Mouse (Mus musculus) liver, embryonic 14.5 days (tissue): ENCODE measurements around the gene Actn1. TPM values are rescaled to one million over a fixed set of nuclear protein-coding genes. Genes with fewer than 3 reads are reported as not detected.

ENCODE experiments used
- ATAC-seq: fragments of 200-750 bp; cut with Nextera tagmentation; 2 replicates; pipeline ENCODE4 v1.8.0; 2017; ENCODE audit warnings: moderate number of reproducible peaks, mild to moderate bottlenecking, moderate library complexity; ENCODE audit not compliant: insufficient read depth
- DNase-seq, 3 experiments: peaks; one replicate each; pipeline ENCODE4 v3.0.0-alpha.2; 2012 to 2013; ENCODE audit warnings: low read depth in 3 of 3, low spot score in 3 of 3
- H3K27ac ChIP-seq: fragments of 300-500 bp; sonication (generic); 2 replicates; pipeline ENCODE4 v1.5.1; 2014; ENCODE audit warnings: moderate library complexity, mild to moderate bottlenecking, control low read depth, inconsistent platforms
- H3K27me3 ChIP-seq: fragments of 300-500 bp; sonication (generic); 2 replicates; pipeline ENCODE4 v1.6.1; 2014; ENCODE audit warnings: mild to moderate bottlenecking, low read length, moderate library complexity; ENCODE audit not compliant: control insufficient read depth, insufficient read depth
- H3K36me3 ChIP-seq: fragments of 300-500 bp; sonication (generic); replicated peaks from 2 replicates; pipeline ENCODE4 v1.6.1; 2014; ENCODE audit warnings: low read depth; ENCODE audit not compliant: control insufficient read depth, insufficient read depth
- H3K4me1 ChIP-seq, 2 experiments: fragments of 200-500 bp in 1 of 2; fragments of 300-500 bp in 1 of 2; sonication (generic) in 1 of 2; replicated peaks; 2 replicates each; pipeline ENCODE4 v1.6.1; 2012 to 2014; ENCODE audit warnings: antibody characterized with exemption in 1 of 2, inconsistent platforms in 1 of 2, low read length in 1 of 2; ENCODE audit not compliant: control insufficient read depth in 2 of 2, insufficient read depth in 2 of 2
- H3K4me2 ChIP-seq: fragments of 300-500 bp; sonication (generic); 2 replicates; pipeline ENCODE4 v1.6.1; 2014; ENCODE audit warnings: low read depth, mild to moderate bottlenecking, control low read depth, moderate library complexity
- H3K4me3 ChIP-seq, 2 experiments: fragments of 200-500 bp in 1 of 2; fragments of 300-500 bp in 1 of 2; sonication (generic) in 1 of 2; 2 replicates each; pipeline ENCODE4 v1.5.1; 2012 to 2014; ENCODE audit warnings: low read depth in 2 of 2, low read length in 2 of 2, mild to moderate bottlenecking in 2 of 2, control low read depth in 1 of 2, inconsistent platforms in 1 of 2, moderate library complexity in 1 of 2; ENCODE audit not compliant: insufficient read depth in 1 of 2
- H3K9ac ChIP-seq: fragments of 300-500 bp; sonication (generic); replicated peaks from 2 replicates; pipeline ENCODE4 v1.6.1; 2014; ENCODE audit warnings: mild to moderate bottlenecking, control low read depth, moderate library complexity
- H3K9me3 ChIP-seq: fragments of 300-500 bp; sonication (generic); 2 replicates; pipeline ENCODE4 v1.6.1; 2016; ENCODE audit warnings: low read length, mixed read lengths; ENCODE audit not compliant: control insufficient read depth
- CTCF ChIP-seq: IDR thresholded peaks from 2 replicates; pipeline ENCODE4 v1.5.1; 2016; ENCODE audit warnings: antibody characterized with exemption, low read depth, control low read depth
- EP300 ChIP-seq: IDR thresholded peaks from 2 replicates; pipeline ENCODE4 v1.6.1; 2016; ENCODE audit warnings: antibody characterized with exemption, low read depth
- WGBS: fragments of 180-500 bp; shearing (Covaris S2); extraction: QIAGEN DNeasy Blood & Tissue Kit; methylation state at CpG from one replicate; pipeline ENCODE4 v1.1.7; 2014; ENCODE audit not compliant: insufficient replicate concordance; 5-methylcytosine and 5-hydroxymethylcytosine counted together
- polyA plus RNA-seq, 2 experiments: library from polyadenylated mRNA; depleted of rRNA in 1 of 2; stranded (reverse) in 1 of 2; unstranded in 1 of 2; fragments of >200 nt; fragmentation: Nextera tagmentation in 1 of 2; extraction: Ambion mirVana in 1 of 2; gene quantifications; 2 replicates each; pipeline versions ENCODE4 v1.2.1 to v1.2.3; 2012 to 2014

Actn1 gene
- polyA plus RNA-seq, 2 experiments, result 5.6 to 14.0 TPM

GRCm38 (mm10) chr12:80144846-80145245 is 115.3 kb downstream of the Actn1 start:
- ATAC-seq (no peak), DNase-seq (no peak)
- H3K9ac ChIP-seq, result no peak overlapping the region
- no peaks in the 10 kb centered on the region for H3K27me3 ChIP-seq
- WGBS, result 65% methylated on average over 3 of the region's 3 CpGs
- H3K4me2 ChIP-seq, result no peak overlapping the region
- H3K27ac ChIP-seq, result no peak overlapping the region
- no peak overlapping the region for H3K4me3 ChIP-seq
- H3K36me3 ChIP-seq, result no peaks in the 10 kb centered on the region
- TF ChIP-seq EP300, result no peak
- TF ChIP-seq CTCF, result no peak
- peaks cover 0 to 21% of the 10 kb centered on the region in 2 experiments; a peak in 2 of 4 replicates for H3K4me1 ChIP-seq
- no peaks in the 10 kb centered on the region for H3K9me3 ChIP-seq

- H3K36me3 ChIP-seq, result no peaks in the 10 kb centered on the region
- H3K4me1 ChIP-seq, result peaks cover 0 to 20% of the 10 kb centered on the region in 2 experiments; a peak in 2 of 4 replicates
- WGBS, result 16% methylated on average over 7 of the region's 7 CpGs
- no peaks in the 10 kb centered on the region for H3K9me3 ChIP-seq
- ATAC-seq (no peak), DNase-seq (no peak)
- TF ChIP-seq CTCF, result peak; percentile 94
- TF ChIP-seq EP300, result no peak
- H3K4me3 ChIP-seq, result no peak overlapping the region
- no peak overlapping the region for H3K9ac ChIP-seq
- H3K27me3 ChIP-seq, result no peaks in the 10 kb centered on the region
- H3K27ac ChIP-seq, result no peak overlapping the region
- no peak overlapping the region for H3K4me2 ChIP-seq
These were observed 118.7 kb downstream of the Actn1 start for GRCm38 (mm10) chr12:80141470-80141869.

GRCm38 (mm10) chr12:80141011-80141410 is 119.2 kb downstream of the Actn1 start:
- ATAC-seq (no peak), DNase-seq (no peak)
- H3K36me3 ChIP-seq, result no peaks in the 10 kb centered on the region
- H3K4me2 ChIP-seq, result no peak overlapping the region
- no peak overlapping the region for H3K27ac ChIP-seq
- 28% methylated on average over 8 of the region's 8 CpGs for WGBS
- no peaks in the 10 kb centered on the region for H3K27me3 ChIP-seq
- no peak overlapping the region for H3K4me3 ChIP-seq
- no peaks in the 10 kb centered on the region for H3K9me3 ChIP-seq
- TF ChIP-seq EP300, result no peak
- no peak for TF ChIP-seq CTCF
- peaks cover 0 to 19% of the 10 kb centered on the region in 2 experiments; a peak in 2 of 4 replicates for H3K4me1 ChIP-seq
- H3K9ac ChIP-seq, result no peak overlapping the region

GRCm38 (mm10) chr12:80137744-80138143 is 122.4 kb downstream of the Actn1 start:
- Histone ChIP-seq H3K4me1 (peaks cover 0 to 13% of the 10 kb centered on the region in 2 experiments; a peak in 2 of 4 replicates), H3K9ac (no peak overlapping the region), H3K36me3 (no peaks in the 10 kb centered on the region), H3K9me3 (no peaks in the 10 kb centered on the region), H3K4me3 (no peak overlapping the region), H3K27me3 (no peaks in the 10 kb centered on the region), H3K27ac (no peak overlapping the region), H3K4me2 (no peak overlapping the region)
- DNase-seq, result no peak
- TF ChIP-seq EP300 (no peak), CTCF (no peak)
- WGBS, result 37% methylated on average over 1 of the region's 1 CpGs
- no peak for ATAC-seq

- Histone ChIP-seq H3K4me1 (peaks cover 0 to 13% of the 10 kb centered on the region in 2 experiments; a peak in 2 of 4 replicates), H3K4me3 (no peak overlapping the region), H3K9me3 (no peaks in the 10 kb centered on the region), H3K9ac (no peak overlapping the region), H3K4me2 (no peak overlapping the region), H3K27ac (no peak overlapping the region), H3K36me3 (no peaks in the 10 kb centered on the region), H3K27me3 (no peaks in the 10 kb centered on the region)
- ATAC-seq (no peak), DNase-seq (no peak)
- WGBS, result 62% methylated on average over 6 of the region's 6 CpGs
- no peak for TF ChIP-seq EP300
- no peak for TF ChIP-seq CTCF
These were observed 122.9 kb downstream of the Actn1 start for GRCm38 (mm10) chr12:80137246-80137645.
